Mouse (Mus musculus) frontal cortex, postnatal 36 days (tissue): Measurements from ENCODE around the gene Ocm.
A peak's percentile ranks its signal among the peaks of the same experiment; 100 is the strongest.
"Not testable (repeated sequence)": the region's sequence is repeated elsewhere in the genome, so short reads cannot be mapped to it uniquely, and the experiment has no call there.

Experiments used
- DNase-seq, 2 experiments: peaks; one replicate each; pipeline ENCODE4 v3.0.0; 2022; ENCODE audit warnings: low spot score in 2 of 2

Ocm gene

GRCm38 (mm10) chr5:144026620-144027263 lies at the start of gene Ocm:
Ocm (minus strand) TSS chr5:144026670.
- no peak for DNase-seq

- DNase-seq: peak in 1 of 2 experiments; percentile 31
These were observed 44.8 kb upstream of the Ocm start for GRCm38 (mm10) chr5:144071249-144071648.

DNA sequence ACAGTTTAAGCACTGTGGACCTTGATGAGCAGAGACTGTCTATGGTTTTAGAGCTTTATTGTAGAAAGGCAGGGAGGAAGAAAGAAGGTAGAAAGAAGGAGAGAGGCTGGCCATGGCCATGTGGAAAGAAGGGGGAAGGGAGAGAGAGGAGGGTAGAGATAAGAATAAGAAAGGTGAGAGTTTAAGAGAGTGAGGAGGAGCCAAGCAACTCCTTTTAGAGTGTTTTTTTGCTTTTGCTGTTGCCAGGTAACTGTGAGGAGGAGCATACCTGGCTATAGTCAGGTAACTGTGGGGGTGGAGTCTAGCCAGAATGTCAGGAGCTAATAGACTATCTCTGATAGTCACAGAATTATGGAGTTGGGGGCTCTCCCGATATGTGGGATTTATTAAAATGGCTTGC lies 43.6 kb upstream of the Ocm start:
- no peak for DNase-seq

DNA sequence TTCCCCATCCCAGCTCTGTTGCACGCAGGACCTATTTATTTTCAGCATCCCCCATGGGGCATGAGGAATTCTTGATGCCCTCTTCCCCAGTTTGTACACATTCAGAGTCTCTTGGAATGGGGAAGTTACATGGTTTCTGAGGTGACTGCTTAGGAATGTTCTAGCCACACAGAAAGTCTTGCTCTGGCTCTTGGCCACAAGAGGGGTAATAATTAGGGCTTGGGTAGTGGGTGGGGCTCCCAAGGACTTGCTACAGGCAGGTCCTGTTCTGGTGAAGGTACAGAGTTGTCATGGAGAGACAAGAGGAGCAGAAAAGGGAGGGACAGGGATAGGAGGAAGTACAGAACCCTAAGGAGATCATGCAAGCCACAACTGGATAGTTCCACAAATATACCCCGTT lies 39.6 kb upstream of the Ocm start:
- DNase-seq: no peak

DNA sequence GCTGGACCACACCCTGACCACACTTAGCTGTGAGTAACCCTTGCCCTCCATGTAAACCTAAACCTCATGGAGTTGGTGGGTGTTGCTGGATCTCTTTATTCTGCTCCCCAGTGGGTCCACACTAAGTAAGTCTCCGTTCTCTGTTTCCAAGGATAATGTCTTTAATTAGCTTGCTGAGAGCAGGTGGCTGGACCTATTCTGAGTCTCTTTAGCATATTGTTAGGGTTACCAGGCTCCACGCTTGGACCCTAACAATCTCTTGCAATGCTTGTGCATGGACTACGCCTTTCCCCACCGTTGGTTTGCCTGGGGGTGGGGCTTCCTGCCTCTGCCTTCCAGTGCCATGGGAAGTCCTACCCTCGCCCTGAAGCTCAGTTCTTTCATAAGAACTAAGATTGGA lies 37.6 kb upstream of the Ocm start:
- peak in 1 of 2 experiments; percentile 29 for DNase-seq

DNA sequence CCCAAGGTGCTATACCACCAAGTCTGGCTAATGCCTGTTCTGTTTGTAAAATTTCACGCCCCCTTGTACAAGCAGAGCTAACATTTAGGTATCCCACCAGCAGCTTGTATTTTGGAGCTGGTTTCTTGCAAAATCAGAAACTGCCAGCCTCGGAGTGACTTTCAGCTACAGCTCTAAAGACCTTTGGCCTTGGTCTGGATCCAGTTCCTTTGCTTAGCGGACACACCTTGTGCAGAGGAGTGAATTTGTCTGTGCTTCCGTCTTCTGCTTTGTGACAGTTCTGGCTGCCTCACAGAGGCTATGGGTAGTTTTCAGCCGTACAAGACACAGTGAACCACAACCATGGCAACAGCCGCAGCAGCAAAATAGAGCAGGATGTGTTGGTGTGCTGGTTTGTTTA lies 27.9 kb upstream of the Ocm start:
- no peak for DNase-seq

DNA sequence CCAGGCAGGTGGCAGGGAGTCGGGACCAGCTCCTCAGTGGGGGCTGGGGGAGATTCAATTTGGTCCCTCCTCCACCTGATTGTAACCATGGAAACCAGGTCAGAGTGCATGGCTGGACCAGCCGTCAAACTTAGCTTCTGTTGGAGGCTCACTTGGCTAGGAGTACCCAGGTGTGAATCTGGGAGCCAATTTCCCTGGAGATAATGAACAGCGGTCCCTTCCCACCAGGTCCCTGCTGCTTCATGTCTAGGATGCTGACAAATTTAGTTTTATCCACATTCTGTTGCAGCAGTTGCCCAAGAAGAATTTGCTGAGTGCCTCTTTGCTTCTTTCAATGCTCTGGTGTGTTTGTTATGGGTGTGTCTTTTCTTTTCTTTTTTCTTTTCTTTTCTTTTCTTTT lies 27.0 kb upstream of the Ocm start:
- DNase-seq: no peak

GRCm38 (mm10) chr5:144051268-144051667 lies 24.8 kb upstream of the Ocm start:
- no peak for DNase-seq

- DNase-seq: peak in 1 of 2 experiments; percentile 55
These were observed 23.4 kb upstream of the Ocm start for GRCm38 (mm10) chr5:144049881-144050280.

- peak; percentile 22 to 69 for DNase-seq
These were observed 20.9 kb upstream of the Ocm start for GRCm38 (mm10) chr5:144047324-144047723.

DNA sequence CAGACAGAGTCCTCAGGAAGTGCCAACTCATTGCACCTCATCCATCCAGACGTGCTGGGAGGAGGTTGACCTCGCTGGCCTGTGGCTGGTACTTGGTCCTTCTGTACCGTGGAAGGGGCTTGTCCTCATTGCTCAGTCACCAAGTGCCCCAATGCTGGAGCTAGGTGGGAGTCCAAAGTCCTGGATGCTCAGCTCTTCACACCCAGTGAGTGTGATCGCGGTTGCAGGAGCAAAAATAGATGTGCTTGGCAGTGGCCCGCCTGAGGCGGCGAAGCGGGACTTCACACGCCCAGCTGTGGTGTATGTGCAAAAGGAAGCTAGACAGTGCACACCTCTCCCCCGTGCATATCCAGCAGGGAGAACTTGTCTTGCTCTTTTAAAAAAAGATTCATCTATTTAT lies 16.7 kb upstream of the Ocm start:
- DNase-seq: peak; percentile 28 to 38

- DNase-seq: peak; percentile 76 to 78
These were observed 14.4 kb upstream of the Ocm start for GRCm38 (mm10) chr5:144040720-144041364.

DNA sequence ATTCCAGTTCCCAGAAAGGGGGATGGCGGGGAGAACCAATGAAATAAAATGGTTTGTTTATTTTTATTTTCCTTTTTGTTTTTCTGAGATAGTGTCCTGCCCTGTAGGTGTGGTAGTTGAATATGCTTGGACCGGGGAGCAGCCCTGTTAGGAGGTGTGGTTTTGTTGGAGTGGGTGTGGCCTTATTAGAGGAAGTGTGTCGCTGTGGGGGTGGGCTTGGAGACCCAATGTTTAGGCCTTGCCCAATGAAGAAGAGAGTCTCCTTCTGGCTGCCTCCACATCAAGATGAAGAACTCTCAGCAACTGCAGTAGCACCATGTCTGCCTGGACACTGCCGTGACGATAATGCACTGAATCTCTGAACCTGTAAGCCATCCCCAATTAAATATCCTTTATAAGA lies 13.4 kb upstream of the Ocm start:
- DNase-seq: no peak

DNA sequence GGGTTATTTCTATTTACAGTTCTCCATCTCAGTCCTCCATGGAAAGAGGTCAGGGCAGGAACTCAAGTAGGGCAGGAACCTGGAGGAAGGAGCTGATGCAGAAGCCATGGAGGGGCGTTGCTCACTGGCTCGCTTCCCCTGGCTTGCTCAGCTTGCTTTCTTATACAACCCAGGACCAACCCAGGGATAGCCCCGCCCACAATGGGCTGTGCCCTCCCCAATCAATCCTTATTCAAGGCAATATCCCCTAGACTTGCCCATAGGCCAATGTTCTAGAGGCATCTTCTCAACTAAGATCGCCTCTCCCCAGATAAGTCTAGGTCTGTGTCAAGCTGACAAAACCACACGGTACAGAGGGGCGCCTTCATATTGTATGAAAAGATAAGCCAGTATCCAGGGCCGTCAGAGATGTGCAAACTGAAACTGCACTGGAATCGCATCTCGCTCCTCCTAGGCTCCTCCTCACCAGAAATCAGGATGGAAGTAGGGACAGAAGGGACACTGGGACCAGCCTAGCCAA lies 12.7 kb upstream of the Ocm start:
- DNase-seq: no peak

DNA sequence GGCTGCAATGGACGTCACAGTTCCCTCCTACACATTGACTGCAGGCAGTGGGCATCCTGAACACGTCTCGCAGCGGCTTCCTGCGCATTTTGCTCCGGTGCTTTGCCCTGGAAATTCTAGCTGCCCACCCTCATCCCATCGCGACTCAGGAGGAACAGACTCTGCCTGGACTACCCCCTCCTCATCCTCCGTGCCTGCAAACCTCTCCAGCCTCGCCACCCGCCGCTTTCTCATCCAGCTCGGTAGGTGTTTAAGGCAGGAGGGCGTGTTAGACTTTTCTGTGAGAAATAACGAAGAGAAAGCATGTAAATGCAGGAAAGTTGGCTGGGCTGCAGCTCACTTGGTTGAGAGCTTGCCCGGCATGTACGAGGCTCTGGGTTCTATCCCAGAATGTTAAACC lies 10.5 kb upstream of the Ocm start:
- peak in 1 of 2 experiments; percentile 30 for DNase-seq

GRCm38 (mm10) chr5:144034567-144034966 lies 8.1 kb upstream of the Ocm start:
- DNase-seq: peak; percentile 38 to 53

DNA sequence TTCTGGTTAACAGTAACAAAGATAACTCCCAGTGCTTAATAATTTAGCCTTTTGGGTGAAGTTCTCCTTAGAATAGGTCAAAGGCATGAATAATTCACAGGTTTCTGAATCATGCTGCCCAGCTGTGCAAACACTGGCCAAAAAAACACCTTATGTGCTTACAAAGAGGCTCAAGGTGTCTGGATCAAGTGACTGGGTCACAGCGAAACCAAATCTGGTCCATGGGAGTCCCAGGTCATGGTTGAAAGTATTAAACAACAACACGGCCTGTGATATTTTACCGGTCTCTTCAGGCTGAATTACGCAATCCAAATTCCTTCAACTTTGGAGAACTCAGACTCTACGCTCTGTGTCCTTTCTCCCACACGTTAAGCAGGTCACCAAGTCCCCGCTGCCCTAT lies 6.0 kb upstream of the Ocm start:
- no peak for DNase-seq

- DNase-seq: no peak
These were observed 10.6 kb downstream of the Ocm start for GRCm38 (mm10) chr5:144015845-144016244.

- no peak for DNase-seq
These were observed 11.2 kb downstream of the Ocm start for GRCm38 (mm10) chr5:144015312-144015650.

- peak; percentile 68 to 75 for DNase-seq
These were observed 11.7 kb downstream of the Ocm start, which contains the start of gene Ccz1 for GRCm38 (mm10) chr5:144014551-144015311. Ccz1 (minus strand) TSS chr5:144014877.

GRCm38 (mm10) chr5:144013366-144014134 lies 12.9 kb downstream of the Ocm start:
- not testable (repeated sequence) for DNase-seq
